Mouse (Mus musculus) liver, embryonic 14.5 days (tissue): ENCODE measurements at regions not wholly inside any gene's neighbourhood (a gene's known extent, or its start where the extent isn't known, plus 50 kb on each side); places are given as distances from the start of the nearest gene placed in this dataset.

Experiments used
- ATAC-seq: fragments of 200-750 bp; cut with Nextera tagmentation; 2 replicates; pipeline ENCODE4 v1.8.0; 2017; ENCODE audit warnings: moderate number of reproducible peaks, mild to moderate bottlenecking, moderate library complexity; ENCODE audit not compliant: insufficient read depth
- DNase-seq, 3 experiments: peaks; one replicate each; pipeline ENCODE4 v3.0.0-alpha.2; 2012 to 2013; ENCODE audit warnings: low read depth in 3 of 3, low spot score in 3 of 3
- H3K27ac ChIP-seq: fragments of 300-500 bp; sonication (generic); 2 replicates; pipeline ENCODE4 v1.5.1; 2014; ENCODE audit warnings: moderate library complexity, mild to moderate bottlenecking, control low read depth, inconsistent platforms
- H3K27me3 ChIP-seq: fragments of 300-500 bp; sonication (generic); 2 replicates; pipeline ENCODE4 v1.6.1; 2014; ENCODE audit warnings: mild to moderate bottlenecking, low read length, moderate library complexity; ENCODE audit not compliant: control insufficient read depth, insufficient read depth
- H3K36me3 ChIP-seq: fragments of 300-500 bp; sonication (generic); replicated peaks from 2 replicates; pipeline ENCODE4 v1.6.1; 2014; ENCODE audit warnings: low read depth; ENCODE audit not compliant: control insufficient read depth, insufficient read depth
- H3K4me1 ChIP-seq, 2 experiments: fragments of 200-500 bp in 1 of 2; fragments of 300-500 bp in 1 of 2; sonication (generic) in 1 of 2; replicated peaks; 2 replicates each; pipeline ENCODE4 v1.6.1; 2012 to 2014; ENCODE audit warnings: antibody characterized with exemption in 1 of 2, inconsistent platforms in 1 of 2, low read length in 1 of 2; ENCODE audit not compliant: control insufficient read depth in 2 of 2, insufficient read depth in 2 of 2
- H3K4me2 ChIP-seq: fragments of 300-500 bp; sonication (generic); 2 replicates; pipeline ENCODE4 v1.6.1; 2014; ENCODE audit warnings: low read depth, mild to moderate bottlenecking, control low read depth, moderate library complexity
- H3K4me3 ChIP-seq, 2 experiments: fragments of 200-500 bp in 1 of 2; fragments of 300-500 bp in 1 of 2; sonication (generic) in 1 of 2; 2 replicates each; pipeline ENCODE4 v1.5.1; 2012 to 2014; ENCODE audit warnings: low read depth in 2 of 2, low read length in 2 of 2, mild to moderate bottlenecking in 2 of 2, control low read depth in 1 of 2, inconsistent platforms in 1 of 2, moderate library complexity in 1 of 2; ENCODE audit not compliant: insufficient read depth in 1 of 2
- H3K9ac ChIP-seq: fragments of 300-500 bp; sonication (generic); replicated peaks from 2 replicates; pipeline ENCODE4 v1.6.1; 2014; ENCODE audit warnings: mild to moderate bottlenecking, control low read depth, moderate library complexity
- H3K9me3 ChIP-seq: fragments of 300-500 bp; sonication (generic); 2 replicates; pipeline ENCODE4 v1.6.1; 2016; ENCODE audit warnings: low read length, mixed read lengths; ENCODE audit not compliant: control insufficient read depth
- CTCF ChIP-seq: IDR thresholded peaks from 2 replicates; pipeline ENCODE4 v1.5.1; 2016; ENCODE audit warnings: antibody characterized with exemption, low read depth, control low read depth
- EP300 ChIP-seq: IDR thresholded peaks from 2 replicates; pipeline ENCODE4 v1.6.1; 2016; ENCODE audit warnings: antibody characterized with exemption, low read depth
- WGBS: fragments of 180-500 bp; shearing (Covaris S2); extraction: QIAGEN DNeasy Blood & Tissue Kit; methylation state at CpG from one replicate; pipeline ENCODE4 v1.1.7; 2014; ENCODE audit not compliant: insufficient replicate concordance; 5-methylcytosine and 5-hydroxymethylcytosine counted together

GRCm38 (mm10) chr4:61909409-61909808, 74.4 kb upstream of the Mup5 start:
- no peak for ATAC-seq
- TF ChIP-seq EP300 (no peak), CTCF (peak; percentile 23; the same call in 1 of the 2 replicates)
- no peak overlapping the region for H3K27ac ChIP-seq
- H3K27me3 ChIP-seq = no peaks in the 10 kb centered on the region
- H3K9ac ChIP-seq = no peak overlapping the region
- H3K4me1 ChIP-seq = no peaks in the 10 kb centered on the region
- WGBS = 61% methylated on average over 4 of the region's 4 CpGs
- H3K4me2 ChIP-seq = no peak overlapping the region
- H3K9me3 ChIP-seq = no peaks in the 10 kb centered on the region; the same call in 1 of the 2 replicates
- H3K36me3 ChIP-seq = no peaks in the 10 kb centered on the region
- no peak for DNase-seq
- no peak overlapping the region for H3K4me3 ChIP-seq

DNA sequence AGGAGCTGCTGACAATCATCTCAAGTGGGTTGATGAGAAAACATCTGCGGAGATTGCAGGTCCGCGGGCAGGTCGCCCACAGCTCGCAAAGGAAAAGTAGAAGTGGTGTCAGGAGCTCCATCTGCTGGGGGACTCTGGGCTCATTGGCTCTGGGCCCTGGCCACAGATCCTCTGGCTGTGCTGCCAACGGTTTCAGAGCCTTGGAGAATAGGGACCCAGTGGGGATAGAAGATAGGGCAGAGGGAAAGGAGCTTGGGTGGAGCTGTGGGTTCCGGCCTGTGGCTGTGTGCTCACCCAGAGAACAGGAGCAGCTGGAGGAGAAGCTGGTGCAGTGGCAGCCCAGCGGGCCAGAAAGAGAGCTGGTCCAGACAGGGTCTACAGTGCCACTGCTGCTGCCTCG, 67.1 kb upstream of the Mup5 start:
- H3K36me3 ChIP-seq = no peaks in the 10 kb centered on the region
- TF ChIP-seq CTCF (no peak), EP300 (no peak)
- no peak overlapping the region for H3K27ac ChIP-seq
- 68% methylated on average over 9 of the region's 9 CpGs for WGBS
- H3K4me2 ChIP-seq = no peak overlapping the region
- no peaks in the 10 kb centered on the region for H3K4me1 ChIP-seq
- H3K4me3 ChIP-seq = no peak overlapping the region
- no peaks in the 10 kb centered on the region for H3K27me3 ChIP-seq
- no peak for DNase-seq
- no peak for ATAC-seq
- H3K9ac ChIP-seq = no peak overlapping the region
- H3K9me3 ChIP-seq = no peaks in the 10 kb centered on the region

DNA sequence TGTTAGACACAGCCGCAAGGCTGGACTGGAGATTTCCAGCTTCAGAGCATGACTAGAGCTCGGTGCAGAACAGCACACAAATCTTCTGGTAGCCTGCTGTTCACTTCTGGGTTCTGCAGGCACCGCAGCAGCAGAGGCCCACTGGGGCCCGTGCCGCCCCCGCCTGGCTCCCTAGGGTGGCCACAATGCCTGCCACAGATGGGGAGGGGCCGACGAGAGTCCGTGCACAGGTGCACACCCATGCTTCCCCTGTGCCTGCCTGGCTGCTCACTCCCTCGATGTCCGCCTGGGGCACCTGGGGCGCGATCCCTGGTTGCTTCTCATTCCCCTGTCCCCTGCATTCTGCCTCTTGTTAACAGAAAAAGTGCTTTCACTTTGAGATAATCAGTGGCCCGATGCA, 63.2 kb upstream of the Mup5 start:
- no peak overlapping the region for H3K4me2 ChIP-seq
- no peak for ATAC-seq

GRCm38 (mm10) chr4:61897176-61897575, 62.1 kb upstream of the Mup5 start:
- no peak overlapping the region for H3K4me3 ChIP-seq
- no peak overlapping the region for H3K4me2 ChIP-seq
- no peaks in the 10 kb centered on the region for H3K27me3 ChIP-seq
- DNase-seq (no peak), ATAC-seq (no peak)
- H3K4me1 ChIP-seq = no peaks in the 10 kb centered on the region
- H3K27ac ChIP-seq = no peak overlapping the region
- H3K9me3 ChIP-seq = no peaks in the 10 kb centered on the region
- no peak overlapping the region for H3K9ac ChIP-seq
- 73% methylated on average over 7 of the region's 7 CpGs for WGBS
- H3K36me3 ChIP-seq = no peaks in the 10 kb centered on the region
- TF ChIP-seq EP300 (no peak), CTCF (no peak)

More for the DNA sequence above, 63.2 kb upstream of the Mup5 start:
- Histone ChIP-seq H3K9ac (no peak overlapping the region), H3K4me3 (no peak overlapping the region), H3K9me3 (no peaks in the 10 kb centered on the region), H3K27ac (no peak overlapping the region), H3K27me3 (no peaks in the 10 kb centered on the region), H3K4me1 (no peaks in the 10 kb centered on the region), H3K36me3 (no peaks in the 10 kb centered on the region)
- DNase-seq = no peak
- TF ChIP-seq EP300 = no peak
- TF ChIP-seq CTCF = no peak
- 77% methylated on average over 14 of the region's 14 CpGs for WGBS
